In the genomic region with DNA sequence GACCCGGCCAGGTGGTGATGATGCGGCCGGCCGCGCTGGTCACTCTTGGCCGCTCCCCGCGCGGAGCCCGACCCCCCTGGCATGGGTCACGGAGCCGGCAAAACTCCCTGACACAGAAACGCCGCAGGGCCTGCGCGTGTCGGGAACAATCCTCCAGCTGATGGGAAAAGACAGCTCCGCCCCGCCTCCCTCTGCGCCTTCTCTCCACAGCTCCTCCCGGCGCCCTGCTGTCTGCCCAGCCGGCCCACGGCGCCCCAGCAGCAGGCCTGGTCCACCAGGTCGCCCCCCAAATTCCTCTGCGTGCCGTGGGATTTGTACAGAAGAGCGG, we compare ENCODE assay signal across 8 mouse cellular contexts. TPM values are rescaled to one million over a fixed set of nuclear protein-coding genes. Genes with fewer than 3 reads are reported as not detected.
DNase-seq lines count a peak whose midpoint lies in the region; ATAC-seq and TF ChIP-seq lines count a peak whose summit lies in the region.

No protein-coding gene starts in this region.

- no peaks in the 10 kb centered on the region for H3K4me1 ChIP-seq in lung, embryonic 14.5 days (ENCODE audit: insufficient read depth)
- H3K4me1 ChIP-seq in lung, adult 2 months (ENCODE audit: control insufficient read depth, insufficient read depth, low read length), result no peaks in the 10 kb centered on the region
- H3K4me1 ChIP-seq in embryonic facial prominence, embryonic 14.5 days (ENCODE audit: control insufficient read depth, insufficient read depth, low read length), result peaks cover 12% of the 10 kb centered on the region
- peaks cover 4% of the 10 kb centered on the region; the same call in 1 of the 2 replicates for H3K4me1 ChIP-seq in kidney, adult 2 months (ENCODE audit: control insufficient read depth, insufficient read depth, low read length)
- H3K4me1 ChIP-seq in midbrain, embryonic 12.5 days, result peaks cover 32% of the 10 kb centered on the region
- H3K4me1 ChIP-seq in thymus, adult 2 months (replicated peaks; ENCODE audit: control insufficient read depth, insufficient read depth, low read length), result no peaks in the 10 kb centered on the region

- ATAC-seq in lung, embryonic 14.5 days (ENCODE audit: insufficient read depth), result peak; percentile 55; the same call in 1 of the 2 replicates
- ATAC-seq in embryonic facial prominence, embryonic 14.5 days (ENCODE audit: low read depth), result peak; percentile 22; the same call in 1 of the 2 replicates
- ATAC-seq in midbrain, embryonic 12.5 days (ENCODE audit: low FRiP score, low read depth), result peak; percentile 62; the same call in 1 of the 2 replicates

- intact Hi-C loops in gastrocnemius, postnatal 14 days (cut with DNase I; ENCODE audit: low total_unique reads), result no loop called here

- no peaks in the 10 kb centered on the region for H3K36me3 ChIP-seq in lung, embryonic 14.5 days (ENCODE audit: insufficient read depth)
- no peaks in the 10 kb centered on the region for H3K36me3 ChIP-seq in embryonic facial prominence, embryonic 14.5 days (ENCODE audit: control insufficient read depth, insufficient read depth, low read length)
- no peaks in the 10 kb centered on the region for H3K36me3 ChIP-seq in kidney, adult 2 months (ENCODE audit: control insufficient read depth, insufficient read depth, low read length)
- no peaks in the 10 kb centered on the region for H3K36me3 ChIP-seq in midbrain, embryonic 12.5 days
- H3K36me3 ChIP-seq in thymus, adult 2 months (ENCODE audit: control insufficient read depth, insufficient read depth, low read length), result no peaks in the 10 kb centered on the region

- H3K27me3 ChIP-seq in lung, embryonic 14.5 days (ENCODE audit: insufficient read depth, low read length), result peaks cover 59% of the 10 kb centered on the region
- peaks cover 66% of the 10 kb centered on the region for H3K27me3 ChIP-seq in embryonic facial prominence, embryonic 14.5 days (replicated peaks; ENCODE audit: control insufficient read depth, insufficient read depth, low read length)
- H3K27me3 ChIP-seq in kidney, adult 2 months (replicated peaks; ENCODE audit: control insufficient read depth, insufficient read depth, low read length), result no peaks in the 10 kb centered on the region; the same call in 1 of the 2 replicates
- H3K27me3 ChIP-seq in midbrain, embryonic 12.5 days, result peaks cover 88% of the 10 kb centered on the region
- H3K27me3 ChIP-seq in thymus, adult 2 months (ENCODE audit: control insufficient read depth, insufficient read depth, low read length), result peaks cover 13% of the 10 kb centered on the region

- TF ChIP-seq POLR2A in lung, adult 2 months (IDR thresholded peaks at IDR 0.05; ENCODE audit: borderline replicate concordance, extremely low read depth, low read depth, low read length), result no peak
- no peak for TF ChIP-seq POLR2A in kidney, adult 2 months (IDR thresholded peaks at IDR 0.05; ENCODE audit: low read depth, low read length)
- no peak for TF ChIP-seq POLR2A in thymus, adult 2 months (IDR thresholded peaks at IDR 0.05; ENCODE audit: control insufficient read depth, extremely low read depth, insufficient read depth, low read length, poor library complexity)

- DNase-seq in lung, embryonic 14.5 days, result peak; percentile 68
- DNase-seq in lung, adult 2 months, result no peak
- DNase-seq in embryonic facial prominence, embryonic 14.5 days (ENCODE audit: low spot score), result peak; percentile 35
- peak; percentile 59 for DNase-seq in kidney, adult 2 months
- DNase-seq in spleen, postnatal 36 days (ENCODE audit: low spot score in 2 of 2), result no peak
- no peak for DNase-seq in thymus, adult 2 months
- DNase-seq in gastrocnemius, postnatal 14 days, result no peak

- peak overlapping the region; percentile 34; the same call in 1 of the 2 replicates for H3K9ac ChIP-seq in lung, embryonic 14.5 days
- peak overlapping the region; percentile 58 for H3K9ac ChIP-seq in embryonic facial prominence, embryonic 14.5 days (ENCODE audit: low read depth, low read length)
- H3K9ac ChIP-seq in midbrain, embryonic 12.5 days (replicated peaks), result peak overlapping the region; percentile 38

- no peak for TF ChIP-seq CTCF in lung, embryonic 14.5 days (IDR thresholded peaks at IDR 0.05; ENCODE audit: low read depth)
- TF ChIP-seq CTCF in lung, adult 2 months (IDR thresholded peaks at IDR 0.05; ENCODE audit: insufficient read depth, low read length), result no peak
- no peak for TF ChIP-seq CTCF in kidney, adult 2 months (conservative IDR thresholded peaks at IDR 0.05; ENCODE audit: insufficient read depth, insufficient read length, low read depth, low read length)
- no peak for TF ChIP-seq CTCF in thymus, adult 2 months (IDR thresholded peaks at IDR 0.05; ENCODE audit: borderline replicate concordance, control insufficient read depth, extremely low read depth, insufficient read depth, low read length, poor library complexity)

- WGBS in lung, embryonic 14.5 days, result under 1% methylated on average over 29 of the region's 29 CpGs
- 2% methylated on average over 29 of the region's 29 CpGs for WGBS in lung, adult 2 months
- WGBS in embryonic facial prominence, embryonic 14.5 days, result 3% methylated on average over 28 of the region's 29 CpGs
- WGBS in kidney, adult 2 months, result under 1% methylated on average over 29 of the region's 29 CpGs
- under 1% methylated on average over 29 of the region's 29 CpGs for WGBS in midbrain, embryonic 12.5 days
- WGBS in thymus, adult 2 months, result 4% methylated on average over 29 of the region's 29 CpGs

- H3K27ac ChIP-seq in lung, embryonic 14.5 days (ENCODE audit: low read depth), result no peak overlapping the region
- no peak overlapping the region for H3K27ac ChIP-seq in embryonic facial prominence, embryonic 14.5 days (replicated peaks; ENCODE audit: low read depth, low read length)
- H3K27ac ChIP-seq in kidney, adult 2 months (ENCODE audit: insufficient read depth, low read depth, low read length), result no peak overlapping the region
- no peak overlapping the region for H3K27ac ChIP-seq in midbrain, embryonic 12.5 days (replicated peaks)
- no peak overlapping the region for H3K27ac ChIP-seq in thymus, adult 2 months (ENCODE audit: control insufficient read depth, insufficient read depth, low read length)

- H3K9me3 ChIP-seq in lung, embryonic 14.5 days (ENCODE audit: low read depth, low read length), result no peaks in the 10 kb centered on the region
- no peaks in the 10 kb centered on the region for H3K9me3 ChIP-seq in embryonic facial prominence, embryonic 14.5 days (ENCODE audit: control insufficient read depth, low read length)
- no peaks in the 10 kb centered on the region for H3K9me3 ChIP-seq in midbrain, embryonic 12.5 days

- H3K4me3 ChIP-seq in lung, embryonic 14.5 days (ENCODE audit: low read depth, low read length), result peak overlapping the region; percentile 38
- H3K4me3 ChIP-seq in lung, adult 2 months (replicated peaks; ENCODE audit: extremely low read depth, low read depth, low read length), result no peak overlapping the region
- H3K4me3 ChIP-seq in embryonic facial prominence, embryonic 14.5 days (ENCODE audit: low read depth, low read length), result peak overlapping the region; percentile 42
- peak overlapping the region; percentile 13; the same call in 1 of the 2 replicates for H3K4me3 ChIP-seq in kidney, adult 2 months (ENCODE audit: insufficient read depth, low read depth, low read length)
- peak overlapping the region; percentile 41 for H3K4me3 ChIP-seq in midbrain, embryonic 12.5 days
- no peak overlapping the region for H3K4me3 ChIP-seq in thymus, adult 2 months (ENCODE audit: control insufficient read depth, insufficient read depth, low read length)

- peak overlapping the region; percentile 86 for H3K4me2 ChIP-seq in lung, embryonic 14.5 days
- peak overlapping the region; percentile 84 for H3K4me2 ChIP-seq in embryonic facial prominence, embryonic 14.5 days (ENCODE audit: low read depth, low read length)
- peak overlapping the region; percentile 70 for H3K4me2 ChIP-seq in midbrain, embryonic 12.5 days (replicated peaks)

RNA-seq across cellular contexts. Expression of gene Pax2, which starts 35.7 kb away (rescaled TPM):
- 0.07 TPM in 1 of 2 replicates, not detected in the other for polyA plus RNA-seq in lung, embryonic 14.5 days (2014; fragmentation: Nextera tagmentation; extraction: Ambion mirVana)
- not detected in 2 replicates for polyA plus RNA-seq in lung, adult 2 months (2012; rRNA removed)
- 0.14 and 0.22 TPM in 2 replicates for polyA plus RNA-seq in embryonic facial prominence, embryonic 14.5 days (2014; fragmentation: Nextera tagmentation; extraction: Ambion mirVana)
- polyA plus RNA-seq in kidney, adult 2 months (2012; rRNA removed), result 25.8 and 29.7 TPM in 2 replicates
- 0.32 and 0.33 TPM in 2 replicates for polyA plus RNA-seq in midbrain, embryonic 12.5 days (2016; fragmentation: Nextera tagmentation; extraction: Ambion mirVana)
- 0.10 and 0.12 TPM in 2 replicates for polyA plus RNA-seq in thymus, adult 2 months (2012; rRNA removed)
- not detected for total RNA-seq in gastrocnemius, postnatal 14 days (2021)

Comparison
In these comparisons a context has a peak if more than half of its experiments do, and no peak if none do; other contexts are left out.
1. DNase-seq: peak in lung, embryonic 14.5 days (single experiment), embryonic facial prominence, embryonic 14.5 days (single experiment) and kidney, adult 2 months (single experiment); none in lung, adult 2 months (single experiment), spleen, postnatal 36 days (0 of 2), thymus, adult 2 months (single experiment) and gastrocnemius, postnatal 14 days (single experiment).
2. H3K4me3 ChIP-seq: peak in lung, embryonic 14.5 days (single experiment), embryonic facial prominence, embryonic 14.5 days (single experiment), kidney, adult 2 months (single experiment) and midbrain, embryonic 12.5 days (single experiment); none in lung, adult 2 months (single experiment) and thymus, adult 2 months (single experiment).
3. RNA of gene Pax2, which starts 35.7 kb away (polyA plus RNA-seq): 25.8 to 29.7 TPM in kidney, adult 2 months; 0.32 to 0.33 TPM in midbrain, embryonic 12.5 days, 0.14 to 0.22 TPM in embryonic facial prominence, embryonic 14.5 days, 0.10 to 0.12 TPM in thymus, adult 2 months, 0.07 TPM in lung, embryonic 14.5 days and not detected in lung, adult 2 months; every median in the first group is over 10 times any median in the second.
4. Peak in every context shown above with its lines, with median percentiles within 50 percentile points of each other: ATAC-seq, H3K4me2 ChIP-seq and H3K9ac ChIP-seq.